Mouse (Mus musculus) liver, adult 2 months (tissue): ENCODE data around the gene Atp8b5.

ENCODE experiments used
- CTCF ChIP-seq: fragments of 200-500 bp; IDR thresholded peaks from 2 replicates; pipeline ENCODE4 v1.5.1; 2011; ENCODE audit warnings: low read depth, low read length, control low read depth
- POLR2A ChIP-seq: fragments of 200-500 bp; IDR thresholded peaks from 2 replicates; pipeline ENCODE4 v1.6.1; 2011; ENCODE audit warnings: low read length, control low read depth; ENCODE audit not compliant: insufficient read depth; ENCODE audit errors: extremely low read depth

DNA sequence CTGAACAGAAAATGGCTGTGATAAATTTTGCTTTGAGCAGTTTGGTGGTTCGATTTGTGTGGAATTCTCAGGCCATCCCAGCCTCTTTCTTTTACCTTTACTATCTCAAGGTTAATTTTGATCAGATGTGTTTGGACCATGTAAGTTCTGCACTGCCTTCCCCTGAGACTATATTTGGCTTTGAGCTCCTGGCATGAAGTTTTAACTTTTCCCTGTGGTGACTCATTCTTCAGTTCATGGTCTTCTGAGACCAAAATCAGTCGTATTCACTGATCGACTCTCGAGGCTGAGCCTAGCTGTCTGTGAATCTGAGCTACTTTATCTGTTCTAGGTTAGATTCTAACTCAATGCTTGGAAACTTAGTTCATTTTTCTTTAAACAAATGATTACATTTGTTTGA, 21.2 kb upstream of the Atp8b5 start:
- TF ChIP-seq POLR2A (no peak), CTCF (no peak)
